Mouse (Mus musculus): ENCODE measurements at regions not wholly inside any gene's neighbourhood (a gene's known extent, or its start where the extent isn't known, plus 50 kb on each side); places are given as distances from the start of the nearest gene placed in this dataset.

GRCm38 (mm10) chr1:186345449-186345848, 228.3 kb upstream of the Lyplal1 start:
- TF ChIP-seq CTCF (IDR thresholded peaks at IDR 0.05; ENCODE audit: low read depth) (no peak), EP300 (optimal IDR thresholded peaks at IDR 0.05) (no peak)
